12 mouse cellular contexts compared by ENCODE assay signal in genomic region chr11:89209531-89209950, GRCm38 (mm10).
DNase-seq lines count a peak whose midpoint lies in the region; ATAC-seq lines count a peak whose summit lies in the region.
"Had no signal": no experiment of that assay in that cellular context is flagged by ENCODE, and none has a peak within 500 bp of the region (broad histone marks: within the 10 kb centered on the region; RNA-seq: fewer than 3 reads in every experiment).

No protein-coding gene starts in this region.

- 0 out of 2 replicates have a peak overlapping the region, but pooled peaks have one; percentile 9 for H3K9ac ChIP-seq in kidney, embryonic 16.5 days (replicated peaks; ENCODE audit: low read length)
- H3K9ac ChIP-seq in embryonic facial prominence, embryonic 11.5 days (replicated peaks; ENCODE audit: low read length): no peak overlapping the region
- no peak overlapping the region for H3K9ac ChIP-seq in midbrain, embryonic 15.5 days
- H3K9ac ChIP-seq: heart, embryonic 15.5 days had no signal

- no peaks in the 10 kb centered on the region for H3K36me3 ChIP-seq in kidney, embryonic 16.5 days (ENCODE audit: insufficient read depth, low read length)
- H3K36me3 ChIP-seq in embryonic facial prominence, embryonic 11.5 days (replicated peaks; ENCODE audit: control insufficient read depth, insufficient read depth, low read depth, low read length): no peaks in the 10 kb centered on the region
- no peaks in the 10 kb centered on the region for H3K36me3 ChIP-seq in midbrain, embryonic 15.5 days (replicated peaks)
- H3K36me3 ChIP-seq: heart, embryonic 15.5 days had no signal

- H3K4me1 ChIP-seq in kidney, embryonic 16.5 days (ENCODE audit: insufficient read depth, low read length): peaks cover 8% of the 10 kb centered on the region; the same call in 1 of the 2 replicates
- no peaks in the 10 kb centered on the region for H3K4me1 ChIP-seq in embryonic facial prominence, embryonic 11.5 days (ENCODE audit: control insufficient read depth, insufficient read depth, low read length)
- H3K4me1 ChIP-seq in midbrain, embryonic 15.5 days: peaks cover 10% of the 10 kb centered on the region
- H3K4me1 ChIP-seq: heart, embryonic 15.5 days had no signal

- no peaks in the 10 kb centered on the region for H3K27me3 ChIP-seq in kidney, embryonic 16.5 days (ENCODE audit: insufficient read depth, low read length)
- no peaks in the 10 kb centered on the region for H3K27me3 ChIP-seq in embryonic facial prominence, embryonic 11.5 days (ENCODE audit: control insufficient read depth, insufficient read depth, low read length)
- H3K27me3 ChIP-seq in midbrain, embryonic 15.5 days (replicated peaks): no peaks in the 10 kb centered on the region
- H3K27me3 ChIP-seq: heart, embryonic 15.5 days had no signal

- ATAC-seq in kidney, embryonic 16.5 days (ENCODE audit: low FRiP score, low TSS enrichment): no peak
- peak; percentile 51; the same call in 1 of the 2 replicates for ATAC-seq in embryonic facial prominence, embryonic 11.5 days (replicated peaks; ENCODE audit: insufficient number of reproducible peaks, low FRiP score, low TSS enrichment, low read depth)
- no peak for ATAC-seq in midbrain, embryonic 15.5 days (replicated peaks)
- ATAC-seq in activated CD4-positive, CD25-positive, alpha-beta regulatory T cell, adult 4 months: no peak

- peak overlapping the region; percentile 27 for H3K4me2 ChIP-seq in kidney, embryonic 16.5 days (replicated peaks; ENCODE audit: low read depth, low read length)
- peak overlapping the region; percentile 2; the same call in 1 of the 2 replicates for H3K4me2 ChIP-seq in embryonic facial prominence, embryonic 11.5 days (ENCODE audit: low read depth, low read length)
- peak overlapping the region; percentile 24; the same call in 1 of the 2 replicates for H3K4me2 ChIP-seq in midbrain, embryonic 15.5 days
- H3K4me2 ChIP-seq: heart, embryonic 15.5 days had no signal

- 23% methylated on average over 11 of the region's 11 CpGs for WGBS in kidney, embryonic 16.5 days
- WGBS in embryonic facial prominence, embryonic 11.5 days: 18% methylated on average over 11 of the region's 11 CpGs
- WGBS in midbrain, embryonic 15.5 days: 17% methylated on average over 11 of the region's 11 CpGs

- no peak for DNase-seq in kidney, adult 8-10 months
- DNase-seq in embryonic facial prominence, embryonic 11.5 days (ENCODE audit: low spot score): peak; percentile 22
- peak; percentile 13 for DNase-seq in forelimb bud, embryonic 11.5 days (ENCODE audit: low read depth, low spot score)
- DNase-seq in gastrocnemius, postnatal 36 days: no peak
- no peak for DNase-seq in spleen, postnatal 4 days (ENCODE audit: low spot score in 2 of 2)
- DNase-seq: cerebellum, adult 9-11 months; lung, adult 18-20 months; right cerebral cortex, postnatal 25 days had no signal

- H3K4me3 ChIP-seq in kidney, embryonic 16.5 days (ENCODE audit: low read length): no peak overlapping the region
- H3K4me3 ChIP-seq in embryonic facial prominence, embryonic 11.5 days (ENCODE audit: low read depth, low read length): no peak overlapping the region
- no peak overlapping the region for H3K4me3 ChIP-seq in midbrain, embryonic 15.5 days
- H3K4me3 ChIP-seq: heart, embryonic 15.5 days had no signal

- intact Hi-C loops in gastrocnemius, postnatal 36 days (cut with DNase I): no loop called here

- H3K9me3 ChIP-seq in kidney, embryonic 16.5 days (ENCODE audit: low read length): no peaks in the 10 kb centered on the region
- H3K9me3 ChIP-seq in embryonic facial prominence, embryonic 11.5 days (replicated peaks; ENCODE audit: control insufficient read depth, low read length): no peaks in the 10 kb centered on the region
- no peaks in the 10 kb centered on the region for H3K9me3 ChIP-seq in midbrain, embryonic 15.5 days
- H3K9me3 ChIP-seq: heart, embryonic 15.5 days had no signal

- no peak overlapping the region for H3K27ac ChIP-seq in kidney, embryonic 16.5 days (ENCODE audit: low read length)
- H3K27ac ChIP-seq in embryonic facial prominence, embryonic 11.5 days (replicated peaks; ENCODE audit: low read depth, low read length): no peak overlapping the region
- no peak overlapping the region for H3K27ac ChIP-seq in midbrain, embryonic 15.5 days
- H3K27ac ChIP-seq: heart, embryonic 15.5 days had no signal

Comparison
In these comparisons a context has a peak if more than half of its experiments do, and no peak if none do; other contexts are left out.
1. DNase-seq: peak in embryonic facial prominence, embryonic 11.5 days (single experiment) and forelimb bud, embryonic 11.5 days (single experiment); none in kidney, adult 8-10 months (0 of 2), gastrocnemius, postnatal 36 days (0 of 2) and spleen, postnatal 4 days (0 of 2).
2. Peak in every context shown above with its lines, with median percentiles within 50 percentile points of each other: H3K4me2 ChIP-seq.